Mouse (Mus musculus): ENCODE results near the gene Ap2a2.
A peak's percentile ranks its signal among the peaks of the same experiment; 100 is the strongest.
"Not testable (repeated sequence)": the region's sequence is repeated elsewhere in the genome, so short reads cannot be mapped to it uniquely, and the experiment has no call there.

The Ap2a2 gene

GRCm38 (mm10) chr7:141661481-141661880, 99.5 kb downstream of the Ap2a2 start:
- no peak for DNase-seq (ENCODE audit: low read depth, low spot score)

DNA sequence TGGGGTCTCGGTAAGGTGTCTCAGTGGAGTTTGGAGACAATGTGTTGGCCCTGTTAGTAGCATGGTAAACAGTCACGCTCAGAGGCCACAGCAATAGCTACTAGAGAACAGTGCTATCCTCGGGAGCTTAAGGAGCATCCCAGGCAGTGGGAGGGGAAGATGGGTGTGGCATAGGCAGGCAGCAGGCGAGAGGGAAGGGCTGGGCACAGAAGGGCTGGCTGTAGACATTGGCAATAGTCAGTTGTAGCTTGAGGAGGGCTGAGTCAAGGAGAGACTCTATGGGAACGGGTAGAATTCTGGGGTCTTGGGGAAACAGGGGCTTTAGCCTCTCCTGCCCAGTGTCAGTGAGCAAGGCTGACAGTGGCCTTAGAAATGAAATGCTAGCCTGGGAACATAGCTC, 100.2 kb downstream of the Ap2a2 start:
- no peak for DNase-seq (ENCODE audit: low read depth, low spot score)

- DNase-seq (ENCODE audit: low read depth, low spot score) = peak; percentile 29
These were observed 104.2 kb downstream of the Ap2a2 start for GRCm38 (mm10) chr7:141666190-141666589.

DNA sequence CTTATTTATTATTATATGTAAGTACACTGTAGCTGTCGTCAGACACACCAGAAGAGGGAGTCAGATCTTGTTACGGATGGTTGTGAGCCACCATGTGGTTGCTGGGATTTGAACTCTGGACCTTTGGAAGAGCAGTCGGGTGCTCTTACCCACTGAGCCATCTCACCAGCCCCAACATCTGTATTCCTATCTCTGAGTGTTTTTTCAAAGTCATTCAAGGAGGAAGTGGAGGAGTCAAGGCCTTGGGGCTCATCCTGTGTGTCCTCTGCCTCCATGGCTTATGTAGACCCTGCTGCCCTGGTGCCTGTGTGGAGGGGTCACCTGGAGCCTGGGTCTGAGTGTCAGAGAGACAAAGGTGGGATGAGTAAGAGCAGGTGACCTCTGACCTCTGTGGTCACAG, 107.1 kb downstream of the Ap2a2 start:
- DNase-seq (ENCODE audit: low read depth, low spot score) = not testable (repeated sequence)

DNA sequence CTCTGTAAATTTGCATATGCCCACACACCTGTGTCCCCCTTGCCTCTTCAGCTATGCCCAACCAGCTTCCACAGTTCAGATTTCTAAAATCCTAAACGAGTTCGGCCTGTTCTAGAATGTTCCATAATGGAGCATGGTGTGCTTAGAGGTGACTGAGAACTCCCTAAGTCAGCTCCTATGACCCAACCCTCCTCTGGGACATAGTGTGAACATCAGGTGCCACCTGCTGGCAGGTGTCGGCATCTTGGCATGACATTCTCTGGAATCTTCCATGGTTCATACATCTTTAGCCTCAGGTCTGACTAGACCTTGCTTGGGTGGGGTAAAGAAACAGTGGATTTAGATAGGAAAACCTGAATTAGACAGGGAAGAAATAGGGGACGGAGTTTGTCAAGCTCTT, 109.0 kb downstream of the Ap2a2 start:
- no peak for DNase-seq (ENCODE audit: low read depth, low spot score)

DNA sequence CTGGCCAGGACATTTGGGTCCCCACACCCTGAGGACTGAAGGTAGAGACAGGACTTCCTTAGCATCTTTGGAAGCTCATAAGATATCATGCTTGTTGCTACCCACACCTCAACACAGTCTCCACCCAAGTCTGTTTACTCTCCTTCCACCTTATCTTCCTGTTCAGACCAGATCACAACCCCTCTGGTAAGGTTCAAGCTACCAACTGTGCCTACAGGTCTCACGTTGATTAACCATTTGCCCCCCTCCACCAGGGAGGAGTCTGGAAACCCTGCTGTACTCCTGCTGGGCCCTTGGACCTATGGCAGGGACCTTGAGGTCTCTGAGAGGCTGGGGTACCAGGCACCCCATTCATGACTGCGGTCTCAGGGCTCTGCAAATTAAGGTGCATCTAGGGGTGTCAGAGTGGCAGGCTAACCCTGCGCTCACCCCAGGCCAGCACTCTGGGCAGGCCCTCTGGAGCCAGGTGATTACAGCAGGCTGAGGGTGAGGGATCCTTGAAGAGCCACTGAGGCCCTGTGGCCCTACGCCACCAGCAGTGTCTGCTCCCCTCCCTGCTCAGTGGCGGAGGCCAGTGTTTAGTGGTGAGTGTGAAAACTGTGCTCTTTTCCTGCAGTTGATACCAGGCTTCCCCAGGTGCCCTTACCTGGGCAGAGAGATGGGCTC, 109.8 kb downstream of the Ap2a2 start:
- no peak for DNase-seq (ENCODE audit: low read depth, low spot score)

- DNase-seq (ENCODE audit: low read depth, low spot score) = no peak
These were observed 116.9 kb downstream of the Ap2a2 start for GRCm38 (mm10) chr7:141678922-141679321.

Data from embryo, embryonic 11.5 days (tissue).